Mouse (Mus musculus) heart, postnatal 0 days (tissue): ENCODE results near the gene Fhit.

Experiments
- CTCF ChIP-seq: IDR thresholded peaks from 2 replicates; pipeline ENCODE4 v1.5.1; 2016; ENCODE audit warnings: antibody characterized with exemption, control low read depth, low read depth
- EP300 ChIP-seq: IDR thresholded peaks from 2 replicates; pipeline ENCODE4 v1.6.1; 2016; ENCODE audit warnings: antibody characterized with exemption, low read depth

DNA sequence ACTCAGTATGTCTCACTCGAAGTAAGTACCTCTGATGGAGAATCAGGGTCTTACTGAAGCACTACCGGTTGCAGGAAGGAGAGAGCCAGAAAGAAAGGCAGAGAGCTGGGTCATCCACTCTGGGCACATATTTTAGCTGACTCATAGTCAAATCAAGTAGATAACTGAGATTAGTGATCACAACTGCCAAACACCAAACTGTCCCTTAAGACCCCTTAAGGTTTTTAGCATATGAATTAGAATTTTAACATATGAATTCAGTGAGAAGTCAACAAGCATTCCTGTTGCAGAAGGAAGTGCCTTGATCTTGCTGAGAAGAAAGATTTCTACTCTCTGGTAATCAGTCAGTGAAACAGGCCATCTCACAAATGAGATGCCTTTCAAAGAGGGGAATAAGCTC, 253.8 kb downstream of the Fhit start:
- TF ChIP-seq CTCF (no peak), EP300 (no peak)
